Mouse (Mus musculus) cerebellum, adult 8-10 months (tissue): ENCODE data around the gene Med9.

Experiments
- DNase-seq: peaks from one replicate; pipeline ENCODE4 v3.0.0; 2022

Gene Med9

DNA sequence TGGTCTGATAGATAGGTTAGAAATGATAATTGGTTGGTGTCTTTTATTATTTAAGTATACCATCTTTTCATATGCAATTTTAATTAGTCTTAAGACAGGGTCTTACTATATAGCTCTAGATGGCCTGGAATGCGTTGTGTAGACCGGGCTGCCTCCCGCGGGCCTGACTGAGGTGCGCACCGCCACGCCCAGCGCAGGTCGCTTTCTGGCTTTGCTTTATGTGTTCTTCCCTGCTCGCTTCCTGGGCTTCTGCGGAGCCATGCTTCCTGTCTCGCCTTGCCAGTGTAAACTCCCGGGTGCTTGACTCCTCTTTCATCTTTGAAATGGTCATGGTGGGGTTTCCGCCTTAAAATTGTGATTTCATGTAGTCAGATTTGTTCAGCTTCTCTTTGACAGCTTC is 4.9 kb downstream of the Med9 start:
- DNase-seq, result no peak

DNA sequence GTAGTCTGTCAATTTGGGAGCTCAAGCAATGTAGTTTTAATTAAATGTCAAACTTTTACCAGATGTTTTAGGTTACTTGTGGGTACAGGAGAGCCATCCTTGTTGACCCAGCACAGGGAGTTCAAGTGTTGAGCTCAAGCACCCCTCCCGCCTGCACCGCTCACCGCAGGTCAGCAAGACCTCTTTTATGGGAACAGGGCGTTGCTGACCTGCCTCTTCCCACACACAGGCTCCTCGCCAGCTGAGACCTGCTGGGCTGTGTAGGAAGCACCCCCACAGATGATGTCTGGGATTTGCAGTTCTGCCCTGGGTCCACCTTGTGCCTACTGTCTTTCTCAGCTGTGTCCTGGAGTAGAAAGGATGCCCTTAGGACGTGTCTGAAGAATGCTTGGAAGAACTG is 8.7 kb downstream of the Med9 start:
- DNase-seq, result no peak

DNA sequence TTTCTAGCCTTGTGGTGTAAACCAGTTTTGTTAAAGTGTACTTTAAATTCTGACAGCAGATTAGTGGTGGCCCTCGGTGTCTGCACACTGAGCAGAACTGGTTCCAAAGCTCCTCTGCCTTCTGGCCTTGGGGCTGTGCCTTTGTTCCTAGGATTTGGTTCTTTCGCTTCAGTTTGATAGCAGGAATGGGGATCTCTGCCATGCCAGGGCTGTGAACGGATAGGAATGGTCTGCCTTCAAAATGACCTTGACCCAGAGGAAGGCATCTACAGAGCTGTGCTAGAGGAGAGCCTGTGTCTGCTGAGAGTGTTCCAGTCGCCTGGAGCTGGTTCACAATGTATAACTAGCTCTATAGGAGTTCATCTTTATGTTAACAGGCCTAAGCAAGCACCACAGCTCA is 11.4 kb downstream of the Med9 start:
- no peak for DNase-seq

DNA sequence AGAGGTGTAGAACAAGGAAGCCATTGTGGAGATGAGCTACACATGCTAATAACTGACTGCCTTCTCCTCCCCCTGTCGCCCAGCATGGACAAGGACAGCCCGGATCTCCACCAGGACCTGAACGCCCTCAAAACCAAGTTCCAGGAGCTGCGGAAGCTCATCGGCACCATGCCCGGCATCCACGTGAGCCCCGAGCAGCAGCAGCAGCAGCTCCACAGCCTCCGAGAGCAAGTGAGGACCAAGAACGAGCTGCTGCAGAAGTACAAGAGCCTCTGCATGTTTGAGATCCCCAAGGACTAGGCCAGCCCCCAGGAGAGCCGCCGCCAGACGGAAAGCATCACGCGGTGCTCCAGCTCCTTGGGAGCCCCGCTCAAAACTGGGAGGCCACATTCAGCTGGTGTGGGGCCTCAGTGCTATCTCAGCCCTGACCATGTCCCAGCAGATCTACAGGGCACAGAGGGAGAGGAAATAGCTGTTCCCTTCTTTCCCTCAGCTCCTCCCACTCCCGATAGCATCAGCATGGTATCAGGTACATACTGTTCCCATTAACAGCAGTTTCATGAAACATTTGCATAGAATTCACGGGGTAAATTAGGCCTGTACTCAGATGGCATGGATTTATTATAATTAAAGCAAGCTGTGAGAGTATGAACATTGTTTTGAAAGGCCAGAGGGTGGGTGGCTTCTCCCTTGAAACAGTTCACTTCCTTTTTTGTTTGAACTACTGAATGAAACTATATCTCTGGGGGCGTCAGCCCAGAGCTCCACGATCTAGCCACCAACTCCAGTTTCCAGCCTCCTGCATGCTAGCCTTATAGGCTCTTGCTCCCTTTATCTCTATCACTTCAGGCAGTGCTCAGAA is 12.7 kb downstream of the Med9 start:
- no peak for DNase-seq

DNA sequence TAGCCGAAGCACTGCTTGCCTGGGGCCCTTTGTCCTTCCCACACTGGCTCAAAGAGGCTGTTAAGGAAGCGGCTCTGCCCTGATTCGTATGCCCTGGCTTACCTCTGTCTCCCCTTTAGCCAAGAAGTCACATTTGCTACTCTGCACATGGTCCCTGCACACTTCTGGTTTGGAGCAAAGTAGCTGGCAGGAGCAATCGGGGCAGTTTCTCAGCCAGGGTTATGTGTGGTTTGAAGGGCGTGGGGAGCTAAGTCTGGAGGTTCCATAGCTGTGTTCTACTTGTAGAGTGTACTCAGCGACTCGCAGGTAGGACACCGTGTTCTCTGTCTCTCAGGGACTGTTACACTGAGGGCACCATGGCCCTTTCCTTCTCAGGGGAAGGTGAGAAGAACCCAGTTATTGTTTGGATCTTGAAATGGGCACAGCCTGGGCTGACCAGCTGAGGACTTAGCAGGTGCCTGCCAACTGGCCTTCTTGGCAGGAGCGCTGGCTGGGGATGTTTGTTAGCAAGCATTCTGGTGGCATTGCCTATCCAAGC is 13.4 kb downstream of the Med9 start:
- DNase-seq, result no peak

DNA sequence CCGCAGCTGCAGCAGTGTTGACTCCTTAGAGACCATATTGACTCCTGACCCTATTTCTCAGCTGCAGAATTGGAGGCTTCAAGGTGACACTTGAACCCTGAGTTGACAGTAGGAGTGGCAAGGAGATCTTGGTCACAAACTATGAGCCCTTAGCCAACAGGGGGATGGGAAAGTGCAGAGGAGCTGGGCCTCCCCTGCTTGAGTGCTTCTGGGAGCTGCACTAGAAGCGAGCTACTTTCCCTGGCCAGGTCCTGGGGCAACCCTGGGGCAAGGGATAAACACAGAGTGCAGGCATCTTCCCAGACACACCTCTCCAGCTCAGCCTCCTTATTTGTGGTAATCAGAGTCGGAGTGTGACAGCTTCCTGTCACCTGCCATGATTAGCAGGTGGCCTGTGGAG is 14.6 kb downstream of the Med9 start:
- no peak for DNase-seq

DNA sequence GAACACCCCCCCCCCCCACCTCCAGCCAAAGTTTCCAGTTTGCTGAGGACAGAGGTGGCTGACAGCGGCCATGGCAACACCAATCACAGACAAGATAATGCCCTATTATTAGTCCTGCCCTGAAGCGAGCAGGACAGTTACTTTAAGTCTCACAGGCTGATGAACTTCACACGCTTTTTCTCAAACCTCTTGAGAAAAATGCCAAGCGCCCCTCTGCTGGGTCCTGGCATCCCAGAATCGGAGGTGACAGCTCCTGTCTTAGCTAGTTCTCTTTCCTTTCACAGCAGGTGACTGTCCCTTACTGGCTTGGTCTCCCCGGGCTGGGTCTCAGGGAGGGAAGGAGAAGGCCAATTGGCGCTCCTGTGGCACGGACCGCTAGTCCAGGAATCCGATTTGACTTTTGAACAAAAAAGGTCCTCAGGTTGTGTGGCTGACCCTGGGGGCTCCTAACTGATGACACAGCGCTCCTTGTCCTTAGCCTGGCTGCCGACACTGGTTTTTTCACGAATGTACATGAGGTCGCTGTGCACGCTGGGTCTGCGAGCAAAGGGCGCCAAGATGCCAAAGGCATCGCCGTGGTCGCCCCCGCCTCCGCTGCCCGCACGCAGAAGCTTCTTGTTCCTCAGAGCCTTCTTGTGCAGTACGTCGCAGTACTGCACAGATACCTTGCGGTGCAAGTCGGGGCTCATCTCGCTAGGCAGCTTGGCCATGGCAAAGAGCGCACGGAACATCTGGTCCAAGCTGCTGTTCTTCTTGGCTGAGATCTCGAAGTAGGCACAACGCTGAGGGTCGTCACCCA is 15.6 kb downstream of the Med9 start:
- no peak for DNase-seq

DNA sequence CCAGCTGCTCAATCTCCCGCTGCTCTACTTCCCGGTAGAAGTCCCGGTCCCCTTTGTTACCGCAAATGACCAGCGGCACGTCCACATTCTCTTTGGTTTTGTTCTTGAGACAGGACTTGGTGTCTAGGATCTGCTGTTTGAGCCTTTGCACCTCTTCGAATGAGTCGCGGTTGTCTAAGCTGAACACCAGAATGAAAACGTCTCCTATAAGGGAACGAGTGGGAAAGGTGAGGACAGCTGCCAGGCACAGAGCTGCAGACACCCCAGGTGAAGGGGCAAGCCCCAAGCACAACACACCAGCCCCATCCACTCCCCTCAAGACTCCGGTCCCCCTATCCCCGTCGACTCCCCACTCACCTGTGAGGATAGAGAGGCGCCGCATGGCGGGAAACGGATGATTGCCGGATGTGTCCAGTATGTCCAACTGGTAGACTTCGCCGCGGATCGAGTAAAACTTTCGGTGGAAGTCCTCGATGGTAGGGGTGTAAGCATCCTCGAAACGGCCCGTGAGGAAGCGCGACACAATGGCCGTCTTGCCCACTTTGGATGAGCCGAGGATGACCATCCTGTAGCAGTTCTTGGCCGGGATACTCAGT is 16.3 kb downstream of the Med9 start:
- DNase-seq, result peak; percentile 34

DNA sequence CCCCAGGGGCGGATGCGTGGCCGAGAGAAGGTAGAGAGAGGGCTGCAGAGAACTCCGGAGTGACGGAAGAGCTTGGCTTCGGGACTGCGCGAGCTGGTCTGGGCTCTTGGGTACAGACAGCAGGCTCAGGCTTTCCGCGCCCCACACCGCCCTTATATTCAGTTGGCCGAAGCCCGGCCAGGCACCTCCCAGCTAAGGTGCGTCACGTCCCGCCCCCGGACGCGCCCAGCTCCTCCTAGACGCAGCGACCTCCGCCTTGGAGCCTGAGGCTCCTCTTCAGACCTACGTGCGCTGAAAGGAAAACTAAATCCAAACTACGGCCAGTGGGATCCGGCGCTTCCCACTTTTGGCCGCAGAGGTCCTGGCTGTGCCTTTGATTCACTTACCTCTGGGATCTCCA is 16.8 kb downstream of the Med9 start, which contains the start of gene Rasd1:
Gene Rasd1, minus strand, starts transcription at position 127 of the 400 bp plus-strand sequence.
- DNase-seq, result peak; percentile 83

DNA sequence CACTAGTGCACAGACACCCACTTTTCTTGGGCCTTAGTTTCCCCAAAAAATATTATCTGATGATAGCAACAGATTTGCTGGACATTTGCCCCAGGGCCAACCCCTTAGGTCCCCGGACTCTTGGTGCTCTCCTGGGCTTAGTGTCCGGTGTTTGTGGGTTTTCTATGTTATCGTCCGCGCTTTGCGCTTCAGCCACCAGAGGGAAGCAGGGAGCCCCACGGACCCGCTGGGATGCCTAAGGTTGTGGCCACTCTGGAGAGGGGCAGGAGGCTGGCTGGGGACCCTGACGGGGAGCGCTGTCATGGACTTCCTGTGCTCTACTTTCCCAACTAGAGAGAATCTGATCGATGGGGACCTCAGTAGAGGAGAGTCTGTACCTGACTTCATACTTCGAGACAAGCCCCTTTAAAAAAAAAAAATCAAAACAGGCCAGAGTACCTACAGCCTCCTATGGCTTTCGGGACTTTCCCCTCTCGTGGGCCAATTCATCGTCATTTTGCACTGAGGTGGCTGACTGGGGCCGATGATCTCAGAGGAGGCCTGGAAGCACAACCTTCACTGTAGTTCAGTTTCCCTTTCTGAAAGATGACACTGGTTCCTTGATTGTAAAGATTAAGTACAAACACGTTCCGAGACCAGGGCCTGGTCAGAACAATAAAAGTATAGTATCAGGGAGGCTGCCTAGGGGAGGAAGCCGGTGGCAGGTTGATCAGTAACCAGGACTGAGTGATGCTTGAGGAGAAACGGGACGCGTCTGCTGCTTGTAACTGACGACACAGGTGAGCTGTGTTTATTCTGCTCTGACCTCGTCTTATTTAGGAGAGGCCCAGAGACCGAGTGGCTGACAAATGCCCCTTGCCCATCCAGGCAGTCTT is 17.5 kb downstream of the Med9 start:
- DNase-seq, result peak; percentile 88

DNA sequence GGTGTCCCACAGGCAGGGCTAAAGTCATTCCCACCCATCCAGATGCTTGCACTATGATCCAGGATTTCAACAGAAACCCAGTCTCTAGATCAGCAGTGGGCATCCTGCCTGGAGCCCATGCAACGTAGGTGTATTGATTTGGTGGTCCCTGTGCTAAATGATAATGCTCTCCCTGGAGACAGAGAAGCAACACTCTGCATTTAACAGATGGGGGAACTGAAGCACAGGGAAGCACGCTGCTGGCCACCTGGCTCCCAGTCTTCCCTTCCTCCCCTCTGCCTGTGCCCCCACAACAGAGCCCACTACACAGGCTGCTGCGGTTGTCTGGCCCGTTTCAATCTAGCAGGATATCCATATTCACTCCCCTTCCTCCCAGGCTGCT is 18.1 kb downstream of the Med9 start:
- no peak for DNase-seq

DNA sequence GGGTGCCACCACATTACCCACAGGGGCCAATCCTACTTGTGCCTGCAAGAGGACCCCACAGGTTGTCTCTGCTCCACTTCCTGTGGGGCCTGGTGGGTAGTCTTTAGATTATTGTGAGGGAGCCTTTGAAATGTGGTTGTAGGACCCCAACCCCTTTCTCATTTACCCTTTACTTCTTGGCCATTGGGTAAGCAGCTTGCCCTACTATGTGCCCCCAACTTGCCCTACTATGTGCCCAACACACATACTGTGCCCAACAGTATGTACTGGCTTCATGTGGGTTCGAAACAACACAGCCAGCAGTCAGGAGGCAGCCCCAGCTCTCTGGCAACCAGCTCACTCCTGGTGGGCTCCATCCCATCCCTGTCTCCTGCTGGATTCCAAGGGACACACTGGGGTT is 19.8 kb downstream of the Med9 start:
- no peak for DNase-seq

DNA sequence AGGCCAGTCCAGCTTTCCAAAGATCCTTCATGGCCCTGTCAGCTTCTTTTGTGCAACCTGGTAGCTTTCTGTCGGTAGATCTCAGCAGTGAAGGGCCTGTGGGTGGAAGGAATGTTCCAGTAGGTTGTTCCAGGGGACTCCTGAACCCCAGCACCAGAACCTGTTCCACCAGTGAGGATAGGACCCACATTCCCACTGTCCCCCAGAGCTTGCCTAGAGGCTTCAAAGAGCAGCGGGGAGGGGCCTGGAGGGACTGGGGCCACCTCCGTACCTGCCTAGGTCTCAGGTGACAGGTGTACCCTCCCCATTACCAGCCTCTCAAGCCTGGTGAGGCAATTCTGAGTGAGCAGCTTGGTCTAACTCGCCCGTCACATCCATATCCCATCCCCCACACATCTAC is 22.8 kb downstream of the Med9 start:
- no peak for DNase-seq

DNA sequence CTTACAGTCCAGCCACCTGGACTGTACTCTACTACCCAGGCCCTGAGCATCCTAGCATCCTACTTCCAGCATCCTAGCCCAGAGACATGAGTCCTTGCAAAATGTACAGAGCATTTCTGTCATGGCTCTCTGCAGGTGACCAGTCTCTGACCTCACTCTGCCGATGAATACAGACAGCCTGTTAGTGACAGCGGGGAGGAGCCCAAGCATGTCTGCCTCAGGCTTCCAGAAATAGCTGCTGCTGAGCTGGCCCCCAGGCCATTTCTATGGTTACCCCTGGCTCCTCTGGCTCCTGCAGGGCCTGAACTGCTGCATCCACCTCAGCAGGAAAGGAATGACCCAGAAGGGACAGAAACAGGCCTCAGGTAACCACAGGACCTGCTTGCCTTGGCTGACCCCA is 23.7 kb downstream of the Med9 start:
- DNase-seq, result no peak

DNA sequence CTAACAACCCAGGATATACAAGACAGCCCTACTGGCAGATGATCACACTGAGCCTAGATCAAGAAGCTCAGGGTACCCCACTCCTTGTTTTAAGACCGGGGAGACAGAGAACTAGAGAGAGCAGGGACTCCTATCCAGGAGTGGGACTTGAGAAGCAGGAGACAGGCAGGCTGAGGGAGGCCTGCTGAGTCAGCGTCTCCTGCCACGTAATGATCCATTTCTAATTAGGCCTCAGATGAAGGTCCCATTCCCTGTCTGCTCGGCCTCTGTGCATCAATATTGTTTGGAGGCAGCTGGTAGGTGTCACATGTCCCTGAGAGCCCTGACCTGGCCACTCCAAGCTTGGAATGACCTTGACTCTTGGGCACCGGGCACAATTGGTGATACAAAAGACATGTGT is 25.4 kb downstream of the Med9 start:
- no peak for DNase-seq

DNA sequence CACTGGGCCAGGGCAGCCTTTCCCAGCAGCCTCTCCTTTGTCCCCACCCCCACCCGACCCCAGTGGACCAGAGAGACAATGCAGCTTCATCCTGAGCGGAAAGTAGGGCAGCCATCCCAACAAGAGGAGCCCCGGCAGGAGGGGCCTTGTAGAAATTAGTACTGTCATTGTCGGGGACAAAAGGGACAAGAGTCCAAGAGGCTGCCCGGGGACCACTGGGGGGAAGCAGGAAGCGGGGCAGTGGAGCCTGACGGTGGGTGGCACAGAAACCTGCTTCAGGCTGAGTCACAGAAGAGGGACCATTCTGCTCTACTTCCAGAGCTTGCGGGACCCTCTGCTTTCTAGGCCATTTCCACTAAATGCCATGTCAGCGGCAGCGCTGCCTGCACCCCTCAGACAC is 27.2 kb downstream of the Med9 start:
- DNase-seq, result no peak

DNA sequence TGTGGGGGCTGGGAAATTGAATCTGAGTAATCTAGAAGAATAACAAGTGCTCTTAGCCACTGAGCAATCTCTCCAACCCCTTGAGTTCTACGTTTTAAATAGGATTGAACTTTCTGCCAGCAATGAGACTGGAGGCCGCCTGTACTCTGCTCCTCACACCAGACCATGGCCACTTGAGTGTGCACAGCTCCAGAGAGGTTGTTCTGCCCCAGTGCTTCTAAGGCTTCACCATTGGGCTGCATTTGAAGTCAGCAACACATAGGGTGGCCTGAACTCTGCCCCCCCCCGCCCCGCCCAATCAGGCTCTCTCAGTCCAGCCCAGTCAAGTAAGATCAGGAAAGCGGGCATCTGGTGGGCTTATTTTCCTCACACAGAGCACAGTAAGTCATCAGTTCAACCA is 29.8 kb downstream of the Med9 start:
- no peak for DNase-seq

DNA sequence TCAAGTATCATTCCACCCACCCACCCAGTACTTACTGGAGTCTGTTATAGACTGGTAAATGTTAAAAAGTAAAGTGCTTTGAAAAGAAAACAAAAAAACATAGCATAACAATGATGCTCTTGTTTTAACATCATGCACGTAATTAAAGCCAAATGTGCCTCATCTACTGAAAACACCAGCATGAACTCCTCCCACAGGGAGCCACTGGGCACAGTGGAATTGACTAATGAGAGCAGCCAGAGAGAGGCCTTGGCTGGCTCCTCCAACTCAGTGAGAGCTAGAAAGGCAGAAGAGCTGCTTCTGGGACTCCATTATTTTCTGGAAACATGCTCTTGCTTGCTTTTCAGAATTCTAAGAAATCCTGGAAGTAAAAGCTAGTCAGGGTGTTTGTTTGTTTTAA is 41.4 kb downstream of the Med9 start:
- DNase-seq, result no peak

DNA sequence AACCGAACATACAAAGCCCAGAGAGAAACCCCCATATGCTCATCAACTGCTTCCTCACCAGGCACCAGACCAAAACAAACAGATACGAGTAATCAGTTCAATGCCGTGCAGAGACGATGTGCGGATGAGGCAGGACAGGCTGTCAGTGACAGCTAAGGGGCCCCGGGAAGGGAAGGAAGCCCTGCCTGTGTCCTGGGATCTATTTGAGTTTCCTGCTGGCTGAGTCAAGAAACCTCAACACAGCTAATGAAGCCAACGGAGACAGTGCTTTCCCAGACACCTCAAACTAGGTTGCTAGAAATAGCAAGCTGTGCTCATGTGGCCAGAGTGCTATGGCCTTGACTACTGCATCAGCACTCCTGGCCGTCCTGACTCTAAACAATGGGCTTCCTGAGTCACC is 43.4 kb downstream of the Med9 start:
- DNase-seq, result no peak

DNA sequence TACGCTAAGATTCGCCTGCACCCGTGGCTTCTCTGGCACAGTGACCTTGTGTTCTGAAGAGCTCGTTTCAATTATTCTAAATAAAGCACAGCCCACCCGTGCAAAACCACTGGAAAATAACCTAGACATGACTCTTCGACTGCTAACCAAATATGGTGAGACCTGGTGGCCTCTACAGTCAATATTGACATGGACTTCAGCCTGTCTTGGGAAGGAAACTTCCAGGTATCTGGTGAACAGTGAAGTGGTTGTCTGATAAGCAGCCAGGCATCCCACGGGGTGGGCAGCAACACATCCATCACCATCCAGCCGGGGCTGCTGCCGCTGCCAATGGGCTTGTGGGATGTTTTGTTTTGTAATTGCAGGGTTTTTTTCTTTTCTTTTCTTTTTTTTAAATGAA is 46.3 kb downstream of the Med9 start:
- DNase-seq, result no peak

DNA sequence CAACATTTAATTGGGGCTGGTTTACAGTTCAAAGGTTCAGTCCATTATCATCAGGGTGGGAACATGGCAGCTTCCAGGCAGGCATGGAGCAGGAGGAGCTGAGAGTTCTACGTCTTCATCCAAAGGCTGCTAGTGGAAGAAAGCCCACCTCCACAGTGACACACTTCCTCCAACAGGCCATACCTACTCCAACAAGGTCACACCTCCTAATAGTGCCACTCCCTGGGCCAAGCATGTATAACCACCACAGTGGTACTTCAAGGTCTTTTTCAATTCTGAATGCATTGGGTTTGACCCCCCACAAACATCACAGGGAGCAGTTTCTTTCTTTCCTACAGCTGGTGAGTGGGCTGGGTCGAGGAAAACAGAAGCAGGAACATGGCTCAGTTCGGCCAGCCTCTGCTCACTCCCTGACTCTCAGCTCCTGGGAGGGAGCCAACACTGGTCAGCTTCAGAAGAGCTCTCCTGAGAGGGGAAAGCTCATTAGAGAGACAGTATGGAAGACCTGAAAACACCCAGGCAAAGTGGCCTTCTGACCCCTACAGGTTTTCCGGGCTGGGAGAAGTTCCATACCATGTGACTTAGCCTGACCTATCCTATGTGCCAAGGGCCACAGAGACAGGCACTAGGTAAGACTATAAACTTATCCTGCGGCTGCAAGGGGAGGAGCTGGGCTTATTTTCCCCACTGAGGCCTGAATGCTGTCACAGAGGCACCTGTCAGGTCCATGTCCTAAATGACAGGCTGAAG is 53.4 kb downstream of the Med9 start:
- DNase-seq, result no peak

DNA sequence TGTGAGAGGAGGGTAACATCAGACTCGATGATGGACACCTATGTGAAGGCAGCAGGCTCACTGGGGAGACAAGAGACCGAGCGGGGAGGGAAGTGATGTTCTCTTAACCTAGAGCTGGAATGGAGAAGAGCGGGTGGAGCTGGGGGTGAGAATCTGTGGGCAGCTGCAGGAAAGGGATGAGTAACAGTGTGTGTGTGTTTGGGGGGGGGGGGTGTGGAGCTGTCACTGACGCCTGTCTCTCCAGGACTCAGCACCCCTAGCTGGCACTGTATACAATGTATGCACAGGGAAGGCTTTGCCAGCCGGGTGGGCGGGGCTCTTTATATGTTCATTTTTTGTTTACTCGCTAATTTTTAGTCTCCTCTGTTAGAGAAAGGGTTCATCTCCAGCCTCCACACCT is 55.8 kb downstream of the Med9 start:
- no peak for DNase-seq
